Mouse (Mus musculus): ENCODE measurements around the gene Map3k6. TPM values are rescaled to one million over a fixed set of nuclear protein-coding genes. Genes with fewer than 3 reads are reported as not detected.

Map3k6 gene
- total RNA-seq, 2 experiments from 2014 or later: 3.9 to 5.9 TPM

DNA sequence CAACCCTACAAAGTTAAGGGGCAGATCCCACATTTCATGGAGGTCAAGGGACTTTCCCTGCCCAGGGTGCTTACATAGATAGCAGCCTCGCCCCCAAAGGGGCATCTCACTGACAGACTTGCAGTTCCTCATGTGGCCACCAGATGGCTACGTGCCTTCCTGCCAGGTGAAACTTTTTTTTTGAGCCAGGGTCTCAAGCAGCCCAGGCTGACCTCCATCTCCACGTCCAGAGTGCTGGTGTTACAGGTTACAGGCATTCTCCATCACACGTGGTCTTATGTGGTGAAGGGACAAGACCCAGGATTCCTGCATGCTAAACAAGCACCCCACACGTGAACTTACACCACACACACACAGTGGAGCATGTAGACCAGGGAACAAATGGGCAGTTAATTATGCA lies 23.0 kb upstream of the Map3k6 start:
- DNase-seq: peak; percentile 39 to 50

DNA sequence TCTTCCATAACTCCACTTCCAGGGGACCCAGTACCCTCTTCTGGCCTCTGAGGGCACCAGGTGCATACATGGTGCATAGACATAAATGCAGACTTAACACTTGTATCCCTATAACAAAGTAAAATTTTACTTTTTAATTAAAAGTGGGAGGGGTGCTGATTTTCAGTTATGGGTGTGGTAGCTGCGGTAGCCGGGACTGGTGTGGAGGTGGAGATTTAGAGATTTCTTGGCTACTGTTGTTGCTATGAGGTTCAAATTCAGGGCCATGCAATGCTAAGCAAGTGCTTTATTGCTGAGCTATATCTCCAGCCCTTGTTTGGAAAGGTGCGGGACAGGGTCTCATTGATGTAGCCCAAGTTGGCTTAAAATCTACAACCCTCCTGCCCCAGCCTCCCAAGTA lies 21.9 kb upstream of the Map3k6 start:
- no peak for DNase-seq

DNA sequence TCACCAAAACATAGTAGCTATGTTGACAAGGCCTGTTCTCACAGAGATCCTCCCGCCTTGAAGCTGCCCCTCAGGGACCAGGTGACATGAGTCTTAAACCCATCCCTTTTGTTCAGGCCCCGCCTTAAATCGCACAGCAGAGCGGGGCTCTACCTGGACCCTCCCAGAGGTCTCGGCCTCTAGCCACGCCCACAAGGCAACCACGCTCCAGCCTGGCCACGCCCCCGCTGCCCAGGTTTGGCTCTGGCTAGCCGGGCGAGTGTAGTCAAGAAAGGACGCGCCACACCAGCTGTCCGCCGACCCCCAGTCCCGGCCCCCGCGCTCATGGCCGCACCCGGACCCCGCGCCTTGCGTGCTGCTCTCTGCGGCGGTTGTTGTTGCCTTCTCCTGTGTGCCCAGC lies 20.0 kb upstream of the Map3k6 start:
- no peak for DNase-seq

DNA sequence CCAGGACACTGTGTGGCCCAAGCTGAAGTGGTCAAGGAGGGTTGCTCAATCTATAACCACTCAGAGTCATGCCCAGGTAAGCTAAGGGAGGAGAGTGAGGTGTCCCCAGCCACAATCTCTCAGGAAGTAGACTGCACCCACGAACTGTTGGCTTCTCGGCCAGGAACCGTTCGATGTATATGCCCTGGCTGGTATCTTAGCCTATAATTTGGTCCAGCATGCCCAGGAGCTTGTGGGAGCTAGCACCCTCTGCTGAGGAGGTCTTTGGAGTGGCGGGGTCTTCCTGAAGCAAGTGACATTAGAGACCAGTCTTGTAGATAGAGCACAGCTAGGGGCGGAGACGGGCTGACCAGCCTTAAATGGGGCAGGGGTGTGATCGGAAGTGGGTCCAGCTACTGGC lies 18.9 kb upstream of the Map3k6 start:
- DNase-seq: no peak

DNA sequence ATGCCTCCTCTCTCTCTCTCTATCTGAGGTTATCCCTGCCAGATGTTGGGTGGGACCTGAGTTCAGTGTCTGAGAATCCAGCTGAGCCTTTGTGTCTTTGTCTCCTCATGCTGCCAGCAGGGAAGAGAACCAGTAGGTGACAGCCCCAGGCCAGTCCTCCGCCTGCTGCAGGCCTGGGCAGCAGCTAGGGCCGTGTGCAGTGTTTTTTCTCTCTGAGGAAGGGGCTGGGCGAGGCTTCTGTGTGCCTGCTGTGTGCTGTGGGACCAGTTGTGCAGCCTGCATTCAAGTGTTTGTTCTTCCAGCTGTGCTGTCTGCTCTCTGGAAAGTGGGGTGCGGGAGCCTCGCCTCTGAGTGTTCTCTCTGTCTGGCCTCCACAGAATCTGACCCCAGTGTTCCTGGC lies 16.7 kb upstream of the Map3k6 start:
- DNase-seq: no peak

DNA sequence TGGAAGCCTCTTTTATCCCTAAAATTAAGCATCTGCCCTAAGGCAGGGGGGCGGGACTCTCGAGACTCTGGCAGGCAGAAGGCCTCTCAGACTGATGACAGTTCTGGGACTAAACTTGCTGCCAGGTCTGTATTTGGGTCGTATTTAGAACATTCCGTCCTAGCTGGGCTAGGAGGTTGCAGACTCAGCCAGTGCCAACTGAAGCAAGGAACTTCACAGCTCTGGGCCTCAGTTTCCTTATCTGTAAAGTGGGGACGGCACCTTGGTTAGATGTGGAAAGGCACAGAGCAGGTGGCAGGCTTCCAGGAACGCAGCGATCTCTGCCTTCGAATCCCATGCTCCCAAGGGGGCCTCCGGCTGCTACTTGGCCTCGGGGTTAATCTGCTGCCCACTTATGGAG lies 14.5 kb upstream of the Map3k6 start:
- DNase-seq: no peak

DNA sequence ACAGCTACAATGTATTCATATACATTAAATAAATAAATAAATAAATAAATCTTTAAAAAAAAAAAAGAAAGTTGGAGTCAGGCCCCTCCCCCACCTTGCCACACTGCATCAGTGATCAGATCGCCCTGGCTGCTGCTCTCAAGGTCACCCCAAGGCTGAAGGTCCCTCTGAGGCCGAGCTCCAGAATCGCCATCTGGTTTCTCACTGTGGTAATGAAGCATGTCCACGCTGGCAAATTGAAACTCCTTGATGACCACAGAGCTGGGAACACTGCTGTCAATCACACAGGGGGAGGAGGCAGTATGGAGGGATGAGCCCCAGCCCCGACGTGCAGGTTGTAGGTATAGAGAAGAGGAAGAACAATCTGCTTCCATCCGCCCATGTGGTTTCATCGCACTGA lies 13.0 kb upstream of the Map3k6 start:
- no peak for DNase-seq

DNA sequence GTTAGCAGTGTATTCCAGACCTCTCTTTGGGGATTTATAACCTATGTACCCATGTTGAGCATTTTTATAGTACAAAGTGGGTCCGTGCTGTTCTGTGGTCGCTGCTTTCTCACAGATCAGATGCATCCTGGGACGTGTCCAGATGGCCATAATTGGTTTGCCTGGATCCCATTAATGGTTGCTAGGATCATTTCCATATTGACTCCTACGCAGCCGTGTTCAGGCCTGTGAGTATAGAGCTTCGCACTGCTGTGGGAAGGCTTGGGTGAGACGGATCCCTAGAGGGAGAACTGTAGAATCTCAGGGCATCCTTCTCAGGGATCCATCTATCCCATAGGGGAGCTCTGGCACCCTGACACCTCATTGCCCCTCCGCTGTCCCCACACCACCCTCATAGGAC lies 11.0 kb upstream of the Map3k6 start:
- DNase-seq: no peak

DNA sequence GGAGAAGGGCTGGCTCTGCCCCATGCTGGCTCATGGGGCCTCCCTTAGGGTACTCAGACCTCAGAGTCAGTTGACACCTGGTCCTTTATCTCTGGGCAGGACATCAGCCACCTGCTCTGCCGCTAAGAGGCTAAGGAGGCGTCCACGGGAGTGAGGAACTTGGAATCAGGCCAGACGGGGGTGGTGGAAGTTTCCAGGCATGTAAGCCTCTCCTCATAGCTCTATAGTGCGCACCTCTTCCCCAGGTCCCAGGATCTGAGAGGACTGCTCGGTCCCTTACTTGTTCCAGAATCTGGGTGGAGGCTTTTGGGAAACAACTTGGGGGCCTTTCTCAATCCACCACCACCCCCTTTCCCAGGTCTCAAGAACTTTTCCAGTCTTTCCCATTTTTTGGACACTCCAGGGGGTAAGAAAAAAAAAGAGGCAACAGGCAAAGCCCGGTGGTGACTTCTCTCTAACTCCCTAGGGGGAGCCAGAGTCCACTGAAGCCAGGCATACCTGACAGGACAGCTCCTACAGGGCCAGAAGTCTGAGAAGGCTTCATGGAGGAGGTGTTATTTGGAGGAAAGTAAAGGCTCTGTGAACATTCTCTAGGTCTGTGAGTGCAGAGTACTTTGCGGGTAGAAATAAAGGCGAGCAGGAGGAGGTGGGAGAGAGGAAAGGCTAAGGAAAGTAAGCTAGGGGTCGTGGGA lies 7.2 kb upstream of the Map3k6 start:
- no peak for DNase-seq

DNA sequence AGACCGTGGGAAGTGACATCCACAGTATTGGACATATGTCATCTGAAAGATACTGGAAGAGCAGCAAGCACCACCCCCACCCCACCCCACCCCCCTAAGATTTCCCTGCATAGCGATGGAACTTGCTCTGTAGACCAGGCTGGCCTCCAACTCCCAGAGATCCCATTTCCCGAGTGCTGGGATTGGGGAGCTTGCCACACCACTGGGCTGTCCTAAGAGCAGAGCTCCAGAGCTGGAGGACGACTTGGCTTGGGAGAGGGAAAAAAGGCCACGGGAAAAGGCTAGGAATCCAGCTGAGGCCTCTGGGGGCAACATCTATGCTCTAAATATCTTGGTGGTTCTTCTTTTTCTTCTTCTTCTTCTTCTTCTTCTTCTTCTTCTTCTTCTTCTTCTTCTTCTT lies 5.8 kb upstream of the Map3k6 start:
- no peak for DNase-seq

DNA sequence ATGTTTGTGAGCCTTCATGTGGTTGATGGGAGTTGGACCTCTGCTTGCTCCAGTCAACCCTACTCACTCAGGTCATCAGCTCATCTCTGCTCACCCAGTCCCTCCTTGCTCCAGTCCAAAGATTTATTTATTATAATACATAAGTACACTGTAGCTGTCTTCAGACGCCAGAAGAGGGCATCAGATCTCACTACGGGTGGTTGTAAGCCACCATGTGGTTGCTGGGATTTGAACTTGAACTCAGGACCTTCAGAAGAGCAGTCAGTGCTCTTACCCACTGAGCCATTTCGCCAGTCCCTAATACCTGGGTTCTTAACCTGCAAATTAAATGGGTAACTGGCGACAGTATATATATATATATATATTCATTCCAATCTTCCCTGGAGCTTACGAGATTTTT lies 5.2 kb upstream of the Map3k6 start:
- no peak for DNase-seq

DNA sequence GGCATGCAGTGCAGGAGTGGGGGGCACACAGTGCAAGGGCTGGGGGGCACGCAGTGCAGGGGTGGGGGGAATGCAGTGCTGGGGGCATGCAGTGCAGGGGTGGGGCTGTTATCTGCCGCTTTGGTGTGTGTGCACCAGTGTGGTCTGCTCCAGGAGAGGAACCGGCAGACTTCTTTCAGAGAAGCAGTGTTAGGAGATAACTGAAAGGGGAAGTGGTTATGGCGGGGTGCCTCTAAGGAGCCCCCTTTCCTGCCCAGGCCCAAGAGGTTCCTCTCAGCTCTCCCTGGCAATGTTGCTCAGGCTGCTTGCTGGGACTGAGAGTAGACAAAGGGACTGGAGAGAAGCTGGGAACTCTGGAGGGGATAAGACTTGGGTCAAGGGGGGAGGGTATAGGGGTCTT lies 2.7 kb upstream of the Map3k6 start:
- no peak for DNase-seq

DNA sequence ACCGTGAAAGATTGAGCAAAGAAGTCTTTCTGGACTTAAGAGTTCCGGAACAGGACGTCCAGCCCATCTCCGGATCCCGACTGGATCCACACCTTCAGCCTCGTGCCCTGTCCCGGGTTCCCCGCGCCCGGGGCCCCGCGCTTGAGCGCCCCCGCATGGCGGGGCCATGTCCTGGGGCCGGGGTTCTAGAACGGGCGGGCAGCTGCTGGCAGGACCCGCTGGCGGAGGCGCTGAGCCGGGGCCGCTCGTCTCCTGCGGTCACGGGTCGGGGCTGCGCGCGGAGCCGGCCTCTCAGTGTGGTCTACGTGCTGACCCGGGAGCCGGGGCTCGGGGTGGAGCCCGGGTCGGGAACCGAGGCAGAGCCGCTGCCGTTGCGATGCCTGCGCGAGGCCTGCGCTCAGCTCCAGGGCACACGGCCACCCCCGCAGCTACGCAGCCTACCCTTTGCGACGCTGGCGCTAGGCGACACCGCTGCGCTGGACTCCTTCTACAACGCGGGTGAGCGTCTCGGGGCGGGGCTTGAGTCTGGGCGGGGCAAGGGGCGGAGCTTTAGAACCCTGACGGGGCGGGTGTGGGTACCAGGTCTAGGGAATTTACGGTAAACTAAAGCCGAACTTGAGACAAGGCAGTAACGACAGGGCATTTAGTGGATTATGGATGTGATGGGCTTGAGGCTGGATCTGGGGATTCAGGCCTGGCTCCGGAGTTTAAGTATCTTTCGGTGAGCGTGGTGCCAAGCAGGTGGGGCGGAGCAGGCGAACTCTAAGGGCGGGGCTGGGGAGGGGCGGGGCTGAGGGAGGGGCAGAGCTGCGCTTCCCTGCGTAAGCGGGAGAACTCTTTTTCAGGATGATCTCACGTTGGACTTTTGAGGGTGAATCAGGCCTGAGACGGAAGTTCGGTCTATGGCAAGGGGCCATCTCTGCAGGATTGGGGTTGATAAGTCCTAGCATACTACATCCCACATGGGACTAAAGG lies 603 bp downstream of the Map3k6 start:
- peak; percentile 87 to 88 for DNase-seq

DNA sequence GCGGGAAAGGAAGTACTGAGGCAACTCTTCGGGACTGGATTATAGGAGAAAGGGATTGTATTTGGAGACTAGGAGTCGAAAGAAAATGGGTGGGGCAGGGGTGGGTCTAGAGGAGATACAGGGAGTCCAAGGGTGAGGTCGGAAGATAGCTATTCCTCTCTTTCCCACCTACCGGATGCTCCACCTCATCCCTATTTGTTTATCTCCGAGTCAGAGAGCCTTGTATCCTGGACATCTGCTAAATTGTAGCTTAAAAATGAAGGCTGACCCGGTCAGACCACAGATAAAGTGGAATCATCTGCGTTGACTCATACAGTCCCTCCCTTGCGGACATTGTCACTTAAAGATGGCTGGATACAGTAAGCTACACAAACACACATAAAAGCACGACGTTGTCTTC lies 1.3 kb downstream of the Map3k6 start:
- DNase-seq: no peak

DNA sequence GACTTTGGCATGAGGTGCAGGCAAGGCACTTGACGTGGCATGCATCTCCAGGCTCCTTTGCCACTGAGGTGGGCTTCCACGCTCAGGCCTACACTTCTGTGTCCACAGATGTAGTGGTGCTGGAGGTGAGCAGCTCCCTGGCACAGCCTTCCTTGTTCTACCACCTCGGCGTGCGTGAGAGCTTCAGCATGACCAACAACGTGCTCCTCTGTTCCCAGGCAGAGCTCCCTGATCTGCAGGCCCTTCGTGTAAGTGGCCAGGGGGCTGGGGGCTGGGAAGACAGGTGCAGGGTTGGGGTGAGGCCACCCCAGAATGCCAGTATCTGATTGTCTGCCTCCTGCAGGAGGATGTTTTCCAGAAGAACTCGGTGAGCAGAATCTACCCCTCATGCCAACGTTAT lies 2.1 kb downstream of the Map3k6 start:
- DNase-seq: no peak

DNA sequence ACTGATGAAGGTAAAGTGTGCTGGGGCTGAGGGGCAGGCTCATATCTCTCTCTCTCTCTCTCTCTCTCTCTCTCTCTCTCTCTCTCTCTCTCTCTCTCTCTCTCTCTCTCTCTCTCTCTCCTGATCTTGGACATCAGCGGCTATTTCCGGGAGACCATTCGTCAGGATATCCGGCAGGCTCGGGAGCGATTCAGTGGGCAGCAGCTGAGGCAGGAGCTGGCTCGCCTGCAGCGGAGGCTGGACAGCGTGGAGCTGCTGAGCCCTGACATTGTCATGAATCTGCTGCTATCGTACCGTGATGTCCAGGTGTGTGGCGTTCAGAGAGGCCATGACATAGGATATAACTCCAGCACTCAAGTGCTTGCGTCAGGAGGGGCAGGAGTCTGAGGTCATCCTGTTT lies 2.9 kb downstream of the Map3k6 start:
- no peak for DNase-seq

DNA sequence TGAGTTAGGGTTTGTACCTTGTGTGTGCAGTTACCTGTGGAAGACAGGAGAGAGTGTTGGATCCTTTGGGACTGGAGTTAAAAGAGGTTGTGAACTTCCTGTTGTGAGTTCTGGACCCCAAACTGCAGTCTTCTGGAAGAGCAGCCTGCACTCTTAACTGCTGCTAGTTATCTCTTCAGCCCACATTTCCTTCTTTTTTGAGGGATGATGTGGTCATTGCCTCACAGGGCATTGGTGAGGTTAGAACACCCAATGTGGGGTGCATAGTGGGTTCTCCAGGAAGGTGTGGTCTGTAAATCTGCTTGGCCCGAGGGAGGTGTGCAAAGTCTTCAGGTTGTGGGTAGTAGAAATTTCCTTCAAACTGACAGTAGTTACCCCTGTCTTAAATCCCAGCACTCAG lies 3.7 kb downstream of the Map3k6 start:
- no peak for DNase-seq

DNA sequence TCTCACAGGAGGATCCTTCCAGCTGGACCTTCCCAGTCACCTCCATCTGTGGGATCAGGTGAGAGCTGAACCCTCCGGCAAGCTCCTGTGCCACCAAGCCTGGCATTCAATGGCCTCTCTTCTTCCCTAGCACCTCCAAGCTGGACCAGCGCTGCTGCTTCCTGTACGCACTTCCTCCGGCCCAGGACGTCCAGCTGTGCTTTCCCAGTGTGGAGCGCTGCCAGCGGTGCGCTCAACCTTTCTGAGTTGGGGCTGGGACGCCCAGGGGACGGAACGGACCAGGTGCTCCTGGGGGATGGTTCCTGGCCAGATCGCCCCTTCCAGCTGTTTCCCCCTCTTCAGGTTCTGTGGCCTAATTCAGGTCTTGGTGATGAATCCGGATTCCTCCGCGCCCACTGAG lies 6.5 kb downstream of the Map3k6 start:
- no peak for DNase-seq

DNA sequence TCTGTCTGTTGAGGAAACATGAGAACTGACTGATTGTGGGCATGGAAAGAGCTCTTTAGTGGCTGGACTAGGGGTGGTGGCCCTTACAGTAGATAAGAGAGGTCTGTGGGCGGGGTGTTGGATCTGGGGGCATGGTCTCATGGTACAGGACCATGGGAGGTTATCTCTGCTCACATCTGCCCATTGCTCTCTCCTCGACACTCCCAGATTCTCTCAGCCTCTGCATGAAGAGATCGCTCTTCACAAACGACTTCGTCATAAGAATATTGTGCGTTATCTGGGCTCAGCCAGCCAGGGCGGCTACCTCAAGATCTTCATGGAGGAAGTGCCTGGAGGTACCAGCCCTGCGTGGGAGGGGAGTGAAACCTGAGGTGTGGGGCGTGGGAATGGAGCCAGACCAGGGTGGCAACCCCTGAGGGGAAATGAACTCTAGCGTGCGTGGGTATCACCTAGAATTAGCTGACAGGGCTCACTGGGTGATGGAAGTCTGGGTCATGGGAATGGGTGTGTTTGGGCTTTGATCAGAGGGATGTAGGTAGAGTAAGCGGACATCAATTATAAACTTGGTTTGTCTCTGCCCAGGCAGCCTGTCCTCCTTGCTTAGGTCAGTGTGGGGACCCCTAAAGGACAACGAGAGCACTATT lies 7.3 kb downstream of the Map3k6 start:
- DNase-seq: no peak

DNA sequence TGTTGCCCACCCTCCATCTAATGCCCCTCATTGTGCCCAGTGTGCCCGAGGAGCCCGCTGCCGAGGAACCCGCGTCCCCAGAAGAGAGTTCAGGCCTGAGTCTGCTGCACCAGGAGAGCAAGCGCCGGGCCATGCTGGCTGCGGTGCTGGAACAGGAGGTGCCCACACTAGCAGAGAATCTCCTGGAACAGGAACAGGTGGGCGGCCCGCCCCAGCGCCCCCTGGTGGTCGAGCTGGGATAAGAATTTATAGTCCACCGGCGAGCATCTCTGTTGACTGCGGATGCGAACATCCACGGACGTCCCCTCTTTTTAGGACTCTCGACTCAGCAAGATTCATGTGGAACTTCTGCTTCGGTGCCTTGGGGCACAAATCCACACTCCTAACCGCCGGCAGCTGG lies 10.0 kb downstream of the Map3k6 start:
- DNase-seq: peak; percentile 83 to 84

DNA sequence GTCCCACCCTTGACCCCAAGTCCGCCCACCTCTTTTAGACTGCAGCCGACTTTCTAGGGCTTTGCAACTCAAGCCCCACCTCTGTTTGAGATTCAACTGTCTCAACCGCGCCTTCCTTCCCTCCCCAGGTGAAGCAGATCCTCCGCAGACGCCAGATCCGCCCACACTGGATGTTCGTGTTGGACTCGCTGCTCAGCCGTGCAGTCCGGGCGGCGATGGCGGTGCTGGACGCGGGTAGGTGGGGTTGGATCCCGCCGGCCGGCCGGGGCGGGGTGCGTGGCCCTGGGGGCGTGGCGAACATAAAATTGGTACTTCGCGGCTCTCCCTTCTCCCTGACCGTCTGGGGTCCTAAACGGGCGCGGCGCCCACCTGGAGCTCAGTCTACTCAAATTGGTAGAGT lies 10.6 kb downstream of the Map3k6 start:
- DNase-seq: no peak

DNA sequence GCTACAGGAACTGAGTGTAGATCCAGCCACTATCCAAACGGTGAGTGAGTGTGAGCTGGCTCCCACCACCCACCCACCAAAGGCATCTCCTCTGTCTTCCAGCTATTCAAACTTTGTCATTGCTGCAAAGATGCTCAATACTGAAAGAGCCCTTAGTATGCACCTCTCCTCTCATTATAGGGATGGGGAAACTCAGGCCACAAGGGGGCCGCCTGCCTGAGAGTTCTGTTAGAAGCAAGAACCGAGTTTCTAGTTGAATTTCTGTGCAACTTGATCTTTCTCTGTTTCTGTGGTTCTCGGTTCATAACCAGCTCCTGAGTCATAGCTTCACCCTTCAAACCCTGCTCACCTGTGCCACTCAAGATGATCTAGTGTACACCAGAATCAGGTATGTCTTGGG lies 11.5 kb downstream of the Map3k6 start:
- no peak for DNase-seq

DNA sequence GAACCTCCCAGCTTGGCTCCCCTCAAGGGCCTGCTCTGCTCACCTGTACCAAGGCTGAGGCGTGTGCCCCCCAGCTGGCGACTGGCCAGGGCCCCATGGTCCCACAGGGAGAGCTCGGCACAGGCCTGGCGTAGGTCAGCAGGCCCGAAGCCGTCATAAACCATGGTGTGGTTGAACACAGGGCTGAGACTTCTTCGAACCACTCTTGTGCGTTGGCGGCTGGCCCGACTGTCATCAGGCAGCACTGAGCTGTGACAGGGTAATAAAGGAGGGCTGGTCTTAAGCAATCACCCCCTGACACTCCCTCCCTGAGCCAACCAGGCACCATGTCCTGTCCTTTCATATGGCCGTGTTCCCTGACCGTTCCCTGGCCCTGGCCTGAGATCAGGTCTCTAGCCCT lies 12.8 kb downstream of the Map3k6 start:
- no peak for DNase-seq

DNA sequence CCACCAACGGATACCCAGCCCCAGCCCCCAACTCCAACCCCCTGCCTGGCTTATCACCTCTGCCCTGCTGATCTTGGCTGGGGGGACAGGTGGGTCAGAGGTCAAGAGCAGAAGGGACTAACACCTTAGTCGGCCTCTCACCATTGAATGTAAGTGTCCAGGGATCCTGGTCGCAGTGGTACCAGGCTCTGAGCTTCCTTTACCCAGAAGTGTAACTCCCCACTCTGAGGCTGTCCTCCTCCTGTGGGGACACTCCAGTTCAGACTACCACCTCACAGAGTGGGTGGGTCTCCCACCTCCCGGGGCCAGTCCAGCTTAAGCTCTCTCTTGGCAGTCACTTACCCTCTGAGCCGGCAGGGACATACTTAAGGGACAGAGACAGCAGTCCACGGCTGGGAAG lies 14.8 kb downstream of the Map3k6 start:
- DNase-seq: no peak

Data from layer of hippocampus, postnatal 36 days (tissue).